Mouse (Mus musculus) intestine, embryonic 15.5 days (tissue): ENCODE data around the gene Swt1. TPM values are rescaled to one million over a fixed set of nuclear protein-coding genes. Genes with fewer than 3 reads are reported as not detected.
"Not testable (repeated sequence)": the region's sequence is repeated elsewhere in the genome, so short reads cannot be mapped to it uniquely, and the experiment has no call there.

ENCODE experiments used
- ATAC-seq: fragments of 200-750 bp; cut with Nextera tagmentation; 2 replicates; pipeline ENCODE4 v1.8.0; 2017; ENCODE audit warnings: moderate TSS enrichment, moderate library complexity
- H3K27ac ChIP-seq: fragments of 300-500 bp; sonication (generic); 2 replicates; pipeline ENCODE4 v1.5.1; 2015; ENCODE audit warnings: mild to moderate bottlenecking, inconsistent platforms
- H3K27me3 ChIP-seq: fragments of 300-500 bp; sonication (generic); replicated peaks from 2 replicates; pipeline ENCODE4 v1.6.1; 2015; ENCODE audit warnings: inconsistent platforms
- H3K36me3 ChIP-seq: fragments of 300-500 bp; sonication (generic); 2 replicates; pipeline ENCODE4 v1.6.1; 2015; ENCODE audit warnings: inconsistent platforms
- H3K4me1 ChIP-seq: fragments of 300-500 bp; sonication (generic); replicated peaks from 2 replicates; pipeline ENCODE4 v1.6.1; 2015; ENCODE audit warnings: inconsistent platforms
- H3K4me2 ChIP-seq: fragments of 300-500 bp; sonication (generic); replicated peaks from 2 replicates; pipeline ENCODE4 v1.6.1; 2015; ENCODE audit warnings: mild to moderate bottlenecking, inconsistent platforms
- H3K4me3 ChIP-seq: fragments of 300-500 bp; sonication (generic); replicated peaks from 2 replicates; pipeline ENCODE4 v1.5.1; 2015; ENCODE audit warnings: inconsistent platforms
- H3K9ac ChIP-seq: fragments of 300-500 bp; sonication (generic); 2 replicates; pipeline ENCODE4 v1.6.1; 2015; ENCODE audit warnings: inconsistent platforms
- H3K9me3 ChIP-seq: fragments of 300-500 bp; sonication (generic); 2 replicates; pipeline ENCODE4 v1.6.1; 2016; ENCODE audit warnings: inconsistent platforms
- WGBS: fragments of 180-500 bp; shearing (Covaris S2); methylation state at CpG from one replicate; pipeline ENCODE4 v1.1.7; 2015; 5-methylcytosine and 5-hydroxymethylcytosine counted together
- polyA plus RNA-seq: library from polyadenylated mRNA; unstranded; fragments of >200 nt; fragmentation: Nextera tagmentation; extraction: Ambion mirVana; gene quantifications from 2 replicates; pipeline ENCODE4 v1.2.1, GENCODE M21; 2015

The Swt1 gene
- polyA plus RNA-seq, 1 experiment from 2014 or later: 39.7 TPM

DNA sequence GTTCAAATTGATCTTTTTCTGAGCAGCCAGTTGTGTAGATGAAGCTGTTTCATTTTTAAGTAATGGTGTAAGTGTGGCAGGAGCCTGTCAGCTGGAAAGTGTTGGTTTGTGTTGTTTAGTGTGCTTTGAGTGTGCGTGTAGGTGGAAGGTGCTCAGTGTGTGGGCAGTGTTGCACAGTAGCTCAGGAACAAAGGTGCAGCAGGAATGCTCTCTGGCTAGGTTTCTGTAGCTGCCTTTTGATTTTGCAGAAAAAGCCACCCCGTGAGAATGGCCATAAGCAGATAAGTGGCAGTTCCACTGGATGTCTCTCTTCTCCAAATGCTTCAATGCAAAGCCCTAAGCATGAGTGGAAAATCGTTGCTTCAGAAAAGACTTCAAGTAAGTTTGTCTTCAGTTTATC, 68.9 kb downstream of the Swt1 start:
- Histone ChIP-seq H3K4me2 (no peak overlapping the region), H3K9me3 (no peaks in the 10 kb centered on the region), H3K4me1 (no peaks in the 10 kb centered on the region), H3K9ac (no peak overlapping the region), H3K27me3 (no peaks in the 10 kb centered on the region), H3K4me3 (no peak overlapping the region), H3K27ac (no peak overlapping the region), H3K36me3 (peaks cover 40% of the 10 kb centered on the region)
- WGBS: 93% methylated on average over 3 of the region's 3 CpGs
- ATAC-seq: no peak

DNA sequence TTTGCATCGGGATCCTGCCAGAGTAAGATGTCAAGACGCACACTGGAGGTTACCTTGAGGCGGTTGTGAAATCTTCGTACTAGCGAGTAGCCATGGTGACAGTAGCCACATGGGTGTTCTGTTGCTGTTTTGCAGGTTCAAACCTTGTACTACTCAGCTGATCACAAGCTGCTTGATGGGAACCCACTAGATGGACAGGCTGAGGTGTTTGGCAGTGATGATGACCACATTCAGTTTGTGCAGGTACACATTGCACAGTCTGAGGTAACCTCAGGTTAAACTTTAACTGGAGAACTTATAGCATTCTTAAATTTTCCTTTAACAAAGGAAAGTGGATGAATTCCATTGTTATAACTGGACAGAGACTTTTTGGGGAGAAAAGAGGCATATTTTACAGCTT, 72.3 kb downstream of the Swt1 start:
- no peak overlapping the region for H3K4me2 ChIP-seq
- H3K4me1 ChIP-seq: no peaks in the 10 kb centered on the region
- H3K27me3 ChIP-seq: no peaks in the 10 kb centered on the region
- WGBS: 90% methylated on average over 5 of the region's 5 CpGs
- H3K36me3 ChIP-seq: peaks cover 48% of the 10 kb centered on the region
- no peak overlapping the region for H3K9ac ChIP-seq
- no peak overlapping the region for H3K27ac ChIP-seq
- no peaks in the 10 kb centered on the region for H3K9me3 ChIP-seq
- H3K4me3 ChIP-seq: no peak overlapping the region
- ATAC-seq: 0 out of 2 replicates have a peak, but pooled peaks have one; percentile 21

DNA sequence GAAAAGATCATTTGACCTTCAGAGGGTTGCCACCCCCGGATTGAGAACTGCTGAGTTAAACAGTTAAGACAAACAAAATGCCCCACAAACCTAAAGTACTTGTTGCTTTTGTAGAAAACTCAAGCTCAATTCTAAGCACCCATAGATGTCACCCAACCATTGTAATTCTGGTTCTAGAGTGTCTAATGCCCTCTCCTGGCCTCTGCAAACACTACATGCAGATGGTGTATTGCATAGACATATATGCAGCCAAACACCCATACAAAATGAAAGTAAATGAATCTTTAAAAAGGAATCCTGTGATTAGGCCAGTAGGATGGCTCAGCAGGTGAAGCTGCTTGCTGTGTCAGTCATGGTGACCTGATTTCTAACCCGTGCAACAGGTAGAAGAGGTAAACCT, 75.3 kb downstream of the Swt1 start:
- WGBS: 84% methylated on average over 2 of the region's 2 CpGs
- H3K36me3 ChIP-seq: peaks cover 25% of the 10 kb centered on the region

DNA sequence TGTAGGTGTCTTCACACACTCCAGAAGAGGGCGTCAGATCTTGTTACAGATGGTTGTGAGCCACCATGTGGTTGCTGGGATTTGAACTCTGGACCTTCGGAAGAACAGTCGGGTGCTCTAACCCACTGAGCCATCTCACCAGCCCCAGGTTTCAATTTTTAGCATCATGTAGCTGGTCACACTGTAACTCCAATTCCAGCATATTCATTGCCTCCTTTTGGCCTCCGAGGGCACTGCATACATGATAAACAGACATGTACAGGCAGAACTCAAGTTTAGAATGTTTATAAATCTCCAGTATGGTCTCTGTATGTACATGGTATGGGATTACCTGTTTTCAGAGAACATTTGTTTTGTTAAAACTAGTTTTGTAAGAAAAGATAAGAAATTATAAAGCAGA, 80.0 kb downstream of the Swt1 start:
- H3K4me3 ChIP-seq, H3K27ac ChIP-seq, H3K4me1 ChIP-seq, H3K9me3 ChIP-seq, H3K9ac ChIP-seq, H3K27me3 ChIP-seq, ATAC-seq: not testable (repeated sequence)
- whole genome bisulfite sequencing: 60% methylated on average over 4 of the region's 4 CpGs
- Histone ChIP-seq H3K4me2 (peak overlapping the region; percentile 28), H3K36me3 (peaks cover 15% of the 10 kb centered on the region; the same call in 1 of the 2 replicates)

More for the DNA sequence above, 75.3 kb downstream of the Swt1 start:
- no peak overlapping the region for H3K4me3 ChIP-seq
- no peak overlapping the region for H3K4me2 ChIP-seq
- no peak overlapping the region for H3K27ac ChIP-seq
- H3K4me1 ChIP-seq: peaks cover 3% of the 10 kb centered on the region; the same call in 1 of the 2 replicates
- H3K9ac ChIP-seq: no peak overlapping the region
- H3K27me3 ChIP-seq: no peaks in the 10 kb centered on the region
- ATAC-seq: no peak; the same call in 1 of the 2 replicates
- no peaks in the 10 kb centered on the region for H3K9me3 ChIP-seq

DNA sequence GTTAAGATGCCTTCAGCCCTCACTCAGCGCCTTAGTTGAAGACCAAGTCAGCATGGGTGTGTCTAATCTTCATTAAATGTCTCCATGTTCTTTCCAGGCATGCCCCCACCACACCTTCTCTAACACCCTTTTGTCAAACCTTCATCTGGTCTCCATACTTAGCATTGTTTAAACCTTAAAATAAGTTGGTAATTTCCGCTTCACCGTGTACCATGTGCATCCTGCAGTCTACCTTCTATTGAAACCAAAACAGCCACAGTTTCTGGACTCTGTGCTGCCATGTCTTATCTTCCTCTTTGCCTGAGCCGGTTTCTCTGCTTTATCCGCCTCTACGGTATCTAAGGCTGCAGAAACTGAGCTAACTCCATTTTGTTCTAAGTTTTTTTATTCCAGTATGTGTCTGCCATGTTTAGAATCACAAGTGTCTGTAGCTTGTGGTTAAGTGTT, 81.6 kb downstream of the Swt1 start:
- Histone ChIP-seq H3K9ac (peak overlapping the region; percentile 82), H3K4me1 (peaks cover 6% of the 10 kb centered on the region; the same call in 1 of the 2 replicates), H3K27ac (0 out of 2 replicates have a peak overlapping the region, but pooled peaks have one; percentile 20), H3K4me2 (peak overlapping the region; percentile 71), H3K36me3 (0 out of 2 replicates have a peak, but pooled peaks cover 7% of the 10 kb centered on the region), H3K27me3 (no peaks in the 10 kb centered on the region), H3K4me3 (peak overlapping the region; percentile 82), H3K9me3 (no peaks in the 10 kb centered on the region)
- ATAC-seq: no peak
- 42% methylated on average over 6 of the region's 6 CpGs for WGBS

DNA sequence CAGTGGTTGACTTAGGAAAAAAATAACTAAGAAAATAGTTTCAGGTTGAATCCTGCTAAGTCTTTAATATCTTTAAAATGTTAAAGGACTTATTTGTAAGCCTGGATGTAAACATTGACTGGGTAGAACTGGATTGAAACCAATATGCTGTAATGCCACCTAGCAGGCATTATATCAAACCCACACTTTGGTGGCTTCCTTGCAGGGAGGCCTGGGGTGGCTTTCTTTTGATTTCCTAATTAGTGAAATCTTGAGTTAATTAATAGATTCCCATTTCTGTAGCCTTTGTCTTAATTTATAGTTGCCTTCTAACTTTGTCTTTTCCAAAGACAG, 82.4 kb downstream of the Swt1 start:
- H3K36me3 ChIP-seq: no peaks in the 10 kb centered on the region
- ATAC-seq: no peak
- H3K4me1 ChIP-seq: peaks cover 8% of the 10 kb centered on the region; the same call in 1 of the 2 replicates
- H3K27ac ChIP-seq: no peak overlapping the region
- no peaks in the 10 kb centered on the region for H3K9me3 ChIP-seq
- H3K4me2 ChIP-seq: peak overlapping the region; percentile 71
- H3K9ac ChIP-seq: peak overlapping the region; percentile 82
- peak overlapping the region; percentile 82 for H3K4me3 ChIP-seq
- no peaks in the 10 kb centered on the region for H3K27me3 ChIP-seq

DNA sequence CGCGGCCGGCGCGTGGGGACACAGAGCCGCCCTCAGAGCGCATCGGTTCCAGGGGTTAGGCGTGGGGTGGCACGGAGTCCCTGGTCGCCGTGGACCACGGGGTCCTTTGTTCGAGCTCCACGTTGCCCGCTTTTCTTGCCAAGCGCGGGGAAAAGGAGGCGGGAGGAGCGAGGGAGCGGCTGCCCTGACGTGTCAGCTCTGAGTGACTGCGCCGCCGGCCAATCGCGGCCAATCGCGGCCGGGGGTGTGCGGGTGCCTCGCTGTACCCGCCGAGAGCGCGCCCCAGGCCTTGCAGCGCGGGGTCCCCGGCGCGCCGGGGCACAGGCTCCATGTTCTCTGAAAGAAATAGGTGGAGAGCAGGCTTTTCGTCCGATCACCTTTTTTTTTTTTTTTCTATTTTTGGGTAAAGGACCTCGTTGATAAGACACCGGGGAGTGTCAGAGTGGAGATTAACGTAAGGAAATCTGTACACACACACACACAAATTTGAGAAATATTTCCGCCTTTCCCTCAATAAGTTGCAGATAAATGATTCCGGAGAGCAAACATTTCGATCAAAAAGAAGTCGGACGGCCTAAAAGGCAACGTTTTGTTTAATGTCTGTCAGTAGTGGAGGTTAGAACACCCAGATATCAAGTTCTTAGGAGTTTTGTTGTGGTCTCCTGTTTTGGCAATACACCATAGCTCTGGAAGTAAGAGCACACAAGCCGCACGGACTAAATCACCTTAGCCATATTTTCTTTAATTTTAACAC, 83.0 kb downstream of the Swt1 start:
- H3K4me1 ChIP-seq: peaks cover 8% of the 10 kb centered on the region; the same call in 1 of the 2 replicates
- under 1% methylated on average over 55 of the region's 55 CpGs for WGBS
- no peaks in the 10 kb centered on the region for H3K27me3 ChIP-seq
- H3K36me3 ChIP-seq: no peaks in the 10 kb centered on the region
- H3K4me3 ChIP-seq: peak overlapping the region; percentile 82
- H3K4me2 ChIP-seq: peak overlapping the region; percentile 71
- peak overlapping the region; percentile 93 for H3K27ac ChIP-seq
- H3K9ac ChIP-seq: peak overlapping the region; percentile 82
- H3K9me3 ChIP-seq: no peaks in the 10 kb centered on the region
- ATAC-seq: peak; percentile 70

DNA sequence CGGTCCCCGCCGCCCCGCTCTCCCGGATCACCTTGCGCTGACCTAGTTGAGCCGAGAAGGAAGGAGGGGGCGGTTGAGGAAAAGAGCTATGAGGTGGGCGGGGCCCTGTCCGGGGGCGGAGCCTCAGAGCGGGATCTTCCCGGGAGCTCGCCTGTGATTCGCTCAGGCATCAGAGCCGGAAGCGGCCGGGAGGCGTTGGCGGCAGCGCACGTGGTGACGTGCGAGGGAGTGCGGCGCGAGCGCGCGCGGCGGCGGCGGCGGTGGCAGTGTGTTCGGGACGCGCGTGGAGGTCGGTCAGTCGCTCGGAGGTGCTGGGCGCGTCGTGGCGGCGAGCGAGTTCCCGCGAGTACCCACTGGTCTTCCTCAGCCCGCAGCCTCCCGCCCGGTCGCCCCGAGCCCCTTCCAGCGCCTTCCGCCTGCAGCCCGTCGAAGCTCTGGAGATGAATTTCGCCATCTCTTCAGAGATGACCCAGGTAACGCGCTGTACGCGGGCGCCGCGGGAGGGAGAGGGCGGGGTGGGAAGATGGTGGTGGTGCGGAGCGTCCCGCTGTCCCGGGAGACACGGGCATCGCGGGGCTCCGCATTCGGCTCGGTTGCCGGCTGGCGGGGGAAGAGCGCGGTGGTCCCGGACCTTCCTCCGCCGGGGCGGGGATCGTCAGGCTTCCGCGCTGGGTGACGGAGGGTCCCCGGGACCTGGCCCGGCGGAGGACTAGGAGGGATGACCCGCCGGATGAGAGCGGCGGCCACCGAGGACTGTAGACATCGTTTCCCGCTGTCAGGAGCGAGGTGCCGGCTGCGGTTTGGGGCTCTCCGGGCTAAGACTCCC, 83.8 kb downstream of the Swt1 start, which contains the start of gene Ivns1abp:
Ivns1abp (plus strand) TSS at position 195 of the 826 bp plus-strand sequence.
- H3K4me3 ChIP-seq: peak within 1 kb of the TSS; percentile 82
- peak within 1 kb of the TSS; percentile 93 for H3K27ac ChIP-seq
- H3K36me3 ChIP-seq: no peaks in the 10 kb centered on the region
- WGBS: under 1% methylated on average over 90 of the region's 104 CpGs
- no peaks in the 10 kb centered on the region for H3K9me3 ChIP-seq
- H3K4me1 ChIP-seq: peaks cover 8% of the 10 kb centered on the region; the same call in 1 of the 2 replicates
- H3K27me3 ChIP-seq: no peaks in the 10 kb centered on the region
- peak; percentile 93 for ATAC-seq
- peak within 1 kb of the TSS; percentile 82 for H3K9ac ChIP-seq
- peak within 1 kb of the TSS; percentile 71 for H3K4me2 ChIP-seq

DNA sequence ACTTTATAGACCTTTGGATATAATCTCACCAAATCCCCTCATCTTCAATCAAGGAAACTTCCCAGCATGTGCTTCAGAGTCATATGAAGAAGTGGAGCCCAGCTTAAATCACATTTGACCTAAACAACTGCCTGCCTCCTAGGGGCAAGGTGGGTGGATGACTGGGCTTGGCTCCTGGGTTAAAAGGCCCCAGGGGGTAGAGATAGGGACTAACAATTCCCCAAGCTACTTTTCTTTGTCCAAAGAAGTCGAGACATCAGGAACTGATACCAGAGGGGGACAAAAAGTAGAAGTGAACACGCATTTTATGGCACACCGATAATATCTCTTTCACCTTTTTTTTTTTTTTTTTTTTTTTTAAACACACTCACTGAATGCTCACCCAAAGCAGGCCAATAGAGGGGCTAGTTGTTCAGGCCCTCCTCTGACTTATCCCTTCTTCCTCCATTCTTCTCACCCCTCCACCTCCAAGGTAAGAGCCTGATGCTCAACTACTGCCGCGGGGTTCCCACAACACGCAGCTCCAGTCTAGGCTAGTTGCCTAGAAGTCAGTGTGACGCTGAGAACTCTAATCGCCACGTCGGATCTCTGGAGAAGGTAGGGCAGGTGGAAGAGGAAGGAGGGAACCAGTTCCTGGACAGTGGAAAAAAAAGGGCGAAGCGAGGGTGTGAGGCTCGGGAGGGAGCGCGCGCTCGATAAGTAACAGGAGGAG, 84.5 kb downstream of the Swt1 start:
- Histone ChIP-seq H3K4me3 (peak overlapping the region; percentile 82), H3K9me3 (no peaks in the 10 kb centered on the region), H3K27ac (peak overlapping the region; percentile 87), H3K9ac (peak overlapping the region; percentile 45), H3K4me1 (peaks cover 9% of the 10 kb centered on the region; the same call in 1 of the 2 replicates), H3K27me3 (no peaks in the 10 kb centered on the region), H3K36me3 (no peaks in the 10 kb centered on the region), H3K4me2 (peak overlapping the region; percentile 71)
- ATAC-seq: no peak
- WGBS: 2% methylated on average over 17 of the region's 17 CpGs

DNA sequence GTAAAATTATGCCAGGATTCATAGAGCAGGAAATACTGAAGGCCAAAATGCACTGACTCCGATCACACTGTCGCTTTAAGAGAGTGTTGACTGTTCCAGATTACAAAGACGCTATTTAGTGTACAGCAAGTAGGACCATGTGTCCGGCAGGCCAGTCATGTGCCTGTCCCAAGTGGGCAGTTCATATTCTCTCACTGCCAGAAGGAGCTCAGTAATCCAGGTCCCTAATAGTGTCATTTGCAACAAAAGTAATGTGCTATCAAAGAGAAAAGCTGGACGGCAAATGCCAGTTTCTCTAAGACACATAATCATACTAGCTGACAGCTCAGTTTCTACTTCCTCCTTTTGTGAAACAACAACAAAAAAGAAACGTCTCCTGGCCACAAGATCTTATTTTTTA, 85.3 kb downstream of the Swt1 start:
- H3K27ac ChIP-seq: peak overlapping the region; percentile 87
- H3K36me3 ChIP-seq: no peaks in the 10 kb centered on the region
- ATAC-seq: no peak
- 31% methylated on average over 6 of the region's 6 CpGs for WGBS
- H3K4me3 ChIP-seq: peak overlapping the region; percentile 82
- H3K4me1 ChIP-seq: peaks cover 8% of the 10 kb centered on the region; the same call in 1 of the 2 replicates
- H3K9me3 ChIP-seq: no peaks in the 10 kb centered on the region
- peak overlapping the region; percentile 71 for H3K4me2 ChIP-seq
- peak overlapping the region; percentile 2; the same call in 1 of the 2 replicates for H3K9ac ChIP-seq
- H3K27me3 ChIP-seq: no peaks in the 10 kb centered on the region

DNA sequence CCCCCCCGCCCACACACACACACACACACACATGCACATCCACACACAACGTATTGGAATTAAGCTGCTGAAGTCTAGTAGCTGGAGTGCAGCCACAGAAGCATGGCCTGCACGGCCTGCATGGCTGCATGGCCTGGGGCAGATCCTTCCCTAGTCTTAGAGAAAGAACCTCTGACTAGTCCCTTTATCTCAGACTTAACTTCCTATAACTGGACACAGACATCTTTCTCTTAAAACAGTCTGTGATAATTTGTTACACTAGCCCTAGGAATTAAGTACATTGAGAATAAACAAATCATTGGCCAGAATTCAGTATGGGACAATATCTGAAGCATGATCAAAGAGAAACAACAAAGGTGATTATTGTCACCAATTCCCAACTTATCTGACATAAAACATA, 85.9 kb downstream of the Swt1 start:
- H3K36me3 ChIP-seq: no peaks in the 10 kb centered on the region
- ATAC-seq: no peak
- 58% methylated on average over 3 of the region's 3 CpGs for WGBS
- H3K27me3 ChIP-seq: no peaks in the 10 kb centered on the region
- H3K27ac ChIP-seq: peak overlapping the region; percentile 36; the same call in 1 of the 2 replicates
- H3K9me3 ChIP-seq: no peaks in the 10 kb centered on the region
- H3K4me1 ChIP-seq: peaks cover 8% of the 10 kb centered on the region; the same call in 1 of the 2 replicates
- no peak overlapping the region for H3K4me3 ChIP-seq
- H3K9ac ChIP-seq: no peak overlapping the region
- peak overlapping the region; percentile 71; the same call in 1 of the 2 replicates for H3K4me2 ChIP-seq
